Mouse (Mus musculus) stomach, embryonic 16.5 days (tissue): ENCODE measurements around the gene Aatk. TPM values are rescaled to one million over a fixed set of nuclear protein-coding genes. Genes with fewer than 3 reads are reported as not detected.

ENCODE experiments used
- ATAC-seq: fragments of 200-750 bp; cut with Nextera tagmentation; 2 replicates; pipeline ENCODE4 v1.8.0; 2017; ENCODE audit warnings: moderate number of reproducible peaks, moderate TSS enrichment; ENCODE audit not compliant: insufficient read depth, low FRiP score
- H3K27ac ChIP-seq: fragments of 300-500 bp; sonication (generic); 2 replicates; pipeline ENCODE4 v1.5.1; 2014; ENCODE audit warnings: low read length
- H3K27me3 ChIP-seq: fragments of 300-500 bp; sonication (generic); 2 replicates; pipeline ENCODE4 v1.6.1; 2014; ENCODE audit warnings: low read length, control low read depth, mixed read lengths; ENCODE audit not compliant: control insufficient read depth, insufficient read depth
- H3K36me3 ChIP-seq: fragments of 300-500 bp; sonication (generic); 2 replicates; pipeline ENCODE4 v1.6.1; 2014; ENCODE audit warnings: low read length; ENCODE audit not compliant: control insufficient read depth, insufficient read depth
- H3K4me1 ChIP-seq: fragments of 300-500 bp; sonication (generic); 2 replicates; pipeline ENCODE4 v1.6.1; 2014; ENCODE audit warnings: low read length, control low read depth, mixed read lengths; ENCODE audit not compliant: control insufficient read depth, insufficient read depth
- H3K4me2 ChIP-seq: fragments of 300-500 bp; sonication (generic); 2 replicates; pipeline ENCODE4 v1.6.1; 2014; ENCODE audit warnings: low read depth, low read length, mixed read lengths
- H3K4me3 ChIP-seq: fragments of 300-500 bp; sonication (generic); replicated peaks from 2 replicates; pipeline ENCODE4 v1.5.1; 2014; ENCODE audit warnings: mild to moderate bottlenecking, low read length
- H3K9ac ChIP-seq: fragments of 300-500 bp; sonication (generic); 2 replicates; pipeline ENCODE4 v1.6.1; 2014; ENCODE audit warnings: low read length
- H3K9me3 ChIP-seq: fragments of 300-500 bp; sonication (generic); replicated peaks from 2 replicates; pipeline ENCODE4 v1.6.1; 2016; ENCODE audit warnings: low read length, control low read depth; ENCODE audit not compliant: control insufficient read depth
- WGBS: fragments of 180-500 bp; shearing (Covaris S2); extraction: QIAGEN DNeasy Blood & Tissue Kit; methylation state at CpG from one replicate; pipeline ENCODE4 v1.1.7; 2014; 5-methylcytosine and 5-hydroxymethylcytosine counted together
- polyA plus RNA-seq: library from polyadenylated mRNA; unstranded; fragments of >200 nt; fragmentation: Nextera tagmentation; extraction: Ambion mirVana; gene quantifications from 2 replicates; pipeline ENCODE4 v1.2.1, GENCODE M21; 2015

Aatk gene
- polyA plus RNA-seq, 1 experiment from 2014 or later = 3.3 TPM

DNA sequence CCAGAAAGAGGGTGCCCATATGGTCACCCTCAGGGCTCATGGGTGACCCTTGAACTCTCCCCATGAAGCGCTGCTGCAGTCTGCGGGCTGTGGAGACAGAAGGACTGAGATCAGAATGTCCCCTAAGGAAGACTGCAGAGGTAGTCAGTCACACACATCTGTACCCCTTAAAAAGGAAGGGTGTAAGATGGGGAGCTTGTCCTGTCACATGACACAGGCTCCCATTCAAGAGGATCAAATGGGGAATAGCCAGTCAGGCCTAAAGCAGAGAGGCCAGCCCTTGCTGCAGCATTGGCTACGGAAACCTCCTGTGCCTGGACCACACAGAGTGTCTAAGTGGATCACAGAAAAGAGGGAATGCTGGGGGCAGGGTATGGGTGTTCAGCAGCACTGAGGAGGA, 13.5 kb downstream of the Aatk start:
- Histone ChIP-seq H3K4me2 (no peak overlapping the region), H3K27ac (no peak overlapping the region; the same call in 1 of the 2 replicates)
- 80% methylated on average over 3 of the region's 3 CpGs for WGBS

DNA sequence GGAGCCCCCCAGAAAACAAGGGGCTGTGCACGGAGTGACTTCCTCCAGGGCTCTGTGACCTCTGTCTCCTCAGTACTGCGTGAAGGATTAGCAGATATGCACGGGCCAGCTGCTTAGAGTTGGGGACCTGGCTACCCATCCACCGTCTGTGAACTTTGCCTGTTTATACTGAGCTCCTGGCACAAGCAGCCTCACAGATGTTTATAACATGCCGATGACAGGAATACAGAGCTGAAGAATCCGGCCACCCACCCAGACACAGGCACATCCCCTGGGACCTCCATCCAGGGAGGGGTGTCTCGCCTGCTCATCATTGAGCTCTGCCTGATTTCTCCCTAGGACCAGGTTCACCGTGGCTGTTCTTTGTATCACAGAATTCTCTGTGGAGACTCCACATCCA, 14.9 kb downstream of the Aatk start:
- 32% methylated on average over 8 of the region's 8 CpGs for WGBS
- Histone ChIP-seq H3K36me3 (no peaks in the 10 kb centered on the region), H3K4me1 (peaks cover 17% of the 10 kb centered on the region), H3K9me3 (no peaks in the 10 kb centered on the region), H3K9ac (peak overlapping the region; percentile 35; the same call in 1 of the 2 replicates), H3K4me3 (no peak overlapping the region), H3K4me2 (no peak overlapping the region), H3K27ac (peak overlapping the region; percentile 41; the same call in 1 of the 2 replicates), H3K27me3 (no peaks in the 10 kb centered on the region)
- ATAC-seq = no peak

More for the DNA sequence above, 13.5 kb downstream of the Aatk start:
- no peak overlapping the region for H3K4me3 ChIP-seq
- H3K9me3 ChIP-seq = no peaks in the 10 kb centered on the region
- H3K27me3 ChIP-seq = no peaks in the 10 kb centered on the region
- H3K36me3 ChIP-seq = no peaks in the 10 kb centered on the region
- no peak for ATAC-seq
- peaks cover 15% of the 10 kb centered on the region for H3K4me1 ChIP-seq
- H3K9ac ChIP-seq = no peak overlapping the region

DNA sequence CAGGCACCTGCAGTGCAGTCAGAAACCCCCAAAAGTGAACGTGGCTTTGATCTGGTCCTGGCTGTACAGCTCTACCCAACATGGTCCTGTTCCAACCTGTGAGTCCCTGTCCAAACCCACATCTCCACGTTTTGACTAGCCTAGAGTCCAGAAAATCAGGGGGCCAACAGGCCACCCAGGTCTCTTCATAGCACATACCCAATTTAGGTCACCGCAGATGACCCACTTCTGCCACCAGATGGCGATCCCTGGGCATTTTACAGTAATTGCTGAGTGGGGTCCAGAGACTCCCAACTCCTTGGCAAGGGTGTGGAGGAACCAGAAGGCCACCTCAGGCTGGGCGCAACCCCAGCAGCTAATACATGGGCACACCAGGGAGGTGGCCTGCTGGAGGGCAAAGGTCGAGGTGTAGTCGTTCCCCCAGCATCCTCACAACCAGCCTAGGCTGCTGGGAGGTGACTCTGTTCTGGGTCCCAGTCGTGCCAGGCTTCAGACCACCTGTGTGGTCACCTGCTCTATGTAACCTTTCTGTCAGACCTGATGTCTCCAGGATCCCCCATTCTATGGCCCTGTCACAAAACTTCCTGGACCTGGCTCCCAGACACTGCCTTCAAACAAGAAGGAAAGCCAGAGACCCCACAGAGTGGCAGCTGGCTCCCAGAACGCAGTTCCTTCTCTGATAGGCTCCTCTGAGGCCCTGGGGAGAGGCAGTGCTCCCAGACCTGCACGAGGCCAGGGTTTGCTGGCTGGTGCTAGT, 16.6 kb downstream of the Aatk start:
- Histone ChIP-seq H3K36me3 (no peaks in the 10 kb centered on the region), H3K4me3 (no peak overlapping the region), H3K9ac (no peak overlapping the region), H3K4me2 (no peak overlapping the region), H3K4me1 (peaks cover 17% of the 10 kb centered on the region), H3K9me3 (no peaks in the 10 kb centered on the region), H3K27ac (no peak overlapping the region), H3K27me3 (no peaks in the 10 kb centered on the region)
- 33% methylated on average over 10 of the region's 10 CpGs for WGBS
- ATAC-seq = peak; percentile 38; the same call in 1 of the 2 replicates

DNA sequence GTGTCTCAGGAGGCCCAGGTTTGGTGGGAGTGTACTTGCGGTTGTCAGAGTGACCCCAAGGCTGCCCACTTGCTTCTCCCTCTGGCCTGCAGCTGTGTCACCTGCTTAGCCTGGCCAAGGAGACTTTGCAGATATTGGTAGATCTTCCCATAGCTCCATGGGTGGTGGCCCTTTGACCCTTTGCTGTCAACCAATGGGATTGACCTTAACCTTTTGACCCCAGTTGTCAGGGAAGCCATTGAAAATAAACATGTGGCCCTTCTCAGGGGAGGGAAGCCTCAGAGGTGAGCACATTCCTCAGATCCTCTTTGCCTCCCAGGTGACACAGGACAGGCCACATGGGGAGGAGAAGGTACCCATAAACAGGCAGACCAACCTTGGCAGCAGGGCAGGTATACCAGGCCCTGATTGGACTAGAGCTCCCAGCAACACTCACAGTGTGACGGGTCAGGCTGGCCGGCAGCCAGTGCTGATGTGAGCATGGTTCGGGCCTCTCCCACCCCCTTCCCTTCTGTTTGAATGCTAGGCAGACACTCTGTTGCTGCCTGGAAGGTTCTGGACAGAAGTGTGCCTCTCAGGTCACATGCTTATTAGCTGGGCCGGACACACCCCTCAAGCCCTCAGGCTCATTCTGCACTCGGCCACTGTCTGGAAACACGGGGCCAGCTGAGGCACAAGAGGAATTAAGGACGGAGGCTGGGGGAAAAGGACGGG, 17.4 kb downstream of the Aatk start:
- ATAC-seq = 0 out of 2 replicates have a peak, but pooled peaks have one; percentile 3
- Histone ChIP-seq H3K4me1 (peaks cover 17% of the 10 kb centered on the region), H3K9ac (no peak overlapping the region; the same call in 1 of the 2 replicates), H3K9me3 (no peaks in the 10 kb centered on the region), H3K4me2 (no peak overlapping the region), H3K27ac (no peak overlapping the region), H3K27me3 (no peaks in the 10 kb centered on the region), H3K36me3 (no peaks in the 10 kb centered on the region), H3K4me3 (no peak overlapping the region)
- WGBS = 39% methylated on average over 9 of the region's 9 CpGs

DNA sequence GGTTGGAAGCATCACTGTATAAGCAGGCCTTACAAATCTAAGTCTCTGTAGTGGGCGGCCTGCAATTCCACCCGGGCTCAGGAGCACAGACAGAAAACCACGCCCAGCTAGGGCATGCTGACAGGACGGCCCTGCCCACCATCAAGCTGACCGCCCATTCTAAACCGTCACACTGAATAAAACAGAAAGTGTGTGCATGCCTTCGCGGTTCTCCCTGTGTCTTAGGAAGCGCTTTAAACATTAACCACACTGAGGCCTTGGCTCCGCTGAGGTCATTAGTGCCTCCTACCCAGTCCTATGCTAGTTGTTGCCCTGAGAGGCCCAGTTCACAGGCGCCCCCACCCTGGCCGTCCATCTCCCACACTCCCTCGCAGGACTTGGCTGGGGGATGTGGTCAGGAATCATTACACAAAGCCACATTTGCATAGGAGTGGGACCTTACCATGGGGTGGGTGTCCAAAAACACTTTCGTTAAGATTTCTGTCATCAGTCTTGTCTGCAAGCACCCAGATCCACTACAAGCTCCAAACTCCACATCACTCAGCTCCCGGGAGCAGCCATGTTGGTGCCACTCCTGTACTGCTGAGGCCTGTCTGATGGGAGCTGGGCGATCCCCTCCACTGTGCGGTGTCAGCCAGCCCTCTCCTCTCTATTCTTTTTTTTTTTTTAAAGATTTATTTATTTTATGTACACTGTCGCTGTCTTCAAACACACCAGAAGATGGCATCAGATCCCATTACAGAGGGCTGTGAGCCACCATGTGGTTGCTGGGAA, 18.5 kb downstream of the Aatk start:
- H3K4me2 ChIP-seq = no peak overlapping the region
- no peaks in the 10 kb centered on the region for H3K9me3 ChIP-seq
- H3K27ac ChIP-seq = peak overlapping the region; percentile 44; the same call in 1 of the 2 replicates
- no peak overlapping the region for H3K4me3 ChIP-seq
- H3K4me1 ChIP-seq = peaks cover 16% of the 10 kb centered on the region
- no peaks in the 10 kb centered on the region for H3K27me3 ChIP-seq
- 47% methylated on average over 18 of the region's 18 CpGs for WGBS
- peak; percentile 42; the same call in 1 of the 2 replicates for ATAC-seq
- no peaks in the 10 kb centered on the region for H3K36me3 ChIP-seq
- peak overlapping the region; percentile 34 for H3K9ac ChIP-seq

DNA sequence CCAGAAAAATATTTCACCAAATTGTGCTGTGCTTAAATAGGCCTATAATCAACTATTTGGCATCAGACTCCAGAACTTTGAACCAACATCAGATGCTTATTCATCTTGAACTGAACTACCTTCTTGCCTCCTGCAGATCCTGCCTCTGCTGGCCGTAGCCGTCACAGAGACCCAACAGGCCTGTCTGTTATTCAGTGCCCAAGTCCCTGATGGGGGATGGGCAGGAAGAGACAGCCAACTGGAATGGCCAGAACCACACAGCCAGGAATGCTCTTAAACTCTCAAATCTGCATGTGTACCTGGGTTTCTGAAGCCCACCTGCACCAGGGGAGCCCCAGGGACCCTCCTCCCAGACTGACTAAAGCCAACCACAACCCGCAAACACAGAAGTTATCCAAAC, 20.0 kb downstream of the Aatk start:
- WGBS = 82% methylated on average over 3 of the region's 3 CpGs
- Histone ChIP-seq H3K4me3 (no peak overlapping the region), H3K27me3 (no peaks in the 10 kb centered on the region), H3K9me3 (no peaks in the 10 kb centered on the region), H3K4me2 (no peak overlapping the region), H3K4me1 (peaks cover 5% of the 10 kb centered on the region), H3K36me3 (no peaks in the 10 kb centered on the region), H3K27ac (no peak overlapping the region), H3K9ac (no peak overlapping the region)
- ATAC-seq = no peak

DNA sequence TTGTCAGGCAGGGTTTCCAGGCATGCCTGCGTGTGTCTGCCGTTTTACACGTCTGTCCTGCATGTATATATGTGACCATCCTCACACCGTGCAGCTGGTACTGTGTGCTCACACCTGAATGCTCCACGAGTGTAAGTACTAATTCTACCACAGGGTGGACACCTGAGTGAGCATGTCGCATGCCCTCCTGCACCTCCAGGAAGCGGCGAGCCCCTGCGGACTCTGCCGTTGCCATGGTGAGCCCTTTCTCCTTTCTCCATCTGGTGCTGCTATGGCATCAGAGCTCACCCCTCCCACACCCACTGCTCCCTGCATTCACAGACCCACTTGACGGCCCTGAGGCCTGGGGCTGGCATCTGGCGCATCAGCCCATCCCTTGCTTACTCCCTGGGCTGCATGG, 24.1 kb downstream of the Aatk start:
- Histone ChIP-seq H3K4me2 (no peak overlapping the region), H3K9me3 (no peaks in the 10 kb centered on the region), H3K27me3 (no peaks in the 10 kb centered on the region), H3K4me3 (no peak overlapping the region), H3K36me3 (no peaks in the 10 kb centered on the region), H3K27ac (no peak overlapping the region), H3K4me1 (no peaks in the 10 kb centered on the region), H3K9ac (0 out of 2 replicates have a peak overlapping the region, but pooled peaks have one; percentile 24)
- 67% methylated on average over 12 of the region's 12 CpGs for WGBS
- ATAC-seq = no peak

DNA sequence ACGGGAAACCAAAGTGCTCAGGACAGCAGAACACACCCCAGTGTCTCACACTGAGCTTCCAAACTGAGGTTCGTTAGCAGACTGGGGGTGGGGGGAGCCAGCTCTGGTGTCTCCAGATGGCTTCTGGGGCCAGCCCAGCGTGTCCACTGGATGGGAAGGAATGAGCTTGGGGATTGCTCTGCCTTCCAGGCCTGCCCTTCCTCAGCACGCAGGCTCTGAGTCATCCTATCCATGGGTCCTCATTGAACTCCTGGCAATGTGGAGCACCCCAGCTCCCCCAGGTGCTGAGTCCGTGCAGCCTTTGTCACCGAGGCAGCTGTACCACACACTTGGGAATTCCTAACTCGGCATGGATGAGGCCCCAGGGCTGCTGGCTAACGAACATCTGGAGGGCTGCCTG, 24.8 kb downstream of the Aatk start:
- WGBS = 62% methylated on average over 8 of the region's 8 CpGs
- H3K27me3 ChIP-seq = no peaks in the 10 kb centered on the region
- H3K9ac ChIP-seq = no peak overlapping the region
- no peaks in the 10 kb centered on the region for H3K36me3 ChIP-seq
- no peaks in the 10 kb centered on the region for H3K9me3 ChIP-seq
- H3K4me2 ChIP-seq = no peak overlapping the region
- no peak overlapping the region for H3K27ac ChIP-seq
- H3K4me1 ChIP-seq = no peaks in the 10 kb centered on the region
- no peak overlapping the region for H3K4me3 ChIP-seq
- ATAC-seq = no peak
